Mouse (Mus musculus): ENCODE results near the gene Il4ra.

Il4ra gene

GRCm38 (mm10) chr7:125573849-125574248 lies 21.9 kb downstream of the Il4ra start:
- DNase-seq (ENCODE audit: low spot score): no peak

- no peak for DNase-seq (ENCODE audit: low spot score)
Observed at GRCm38 (mm10) chr7:125574832-125575231, 22.9 kb downstream of the Il4ra start.

- DNase-seq (ENCODE audit: low spot score): no peak
Observed at GRCm38 (mm10) chr7:125575738-125576540, 24.0 kb downstream of the Il4ra start.

- DNase-seq (ENCODE audit: low spot score): peak; percentile 81
Observed at GRCm38 (mm10) chr7:125576982-125577381, 25.1 kb downstream of the Il4ra start.

- DNase-seq (ENCODE audit: low spot score): no peak
Observed at GRCm38 (mm10) chr7:125577486-125578088, 25.7 kb downstream of the Il4ra start.

- no peak for DNase-seq (ENCODE audit: low spot score)
Observed at GRCm38 (mm10) chr7:125578106-125578505, 26.2 kb downstream of the Il4ra start.

GRCm38 (mm10) chr7:125579545-125580219 lies 27.8 kb downstream of the Il4ra start:
- no peak for DNase-seq (ENCODE audit: low spot score)

GRCm38 (mm10) chr7:125580220-125580549 lies 28.3 kb downstream of the Il4ra start:
- no peak for DNase-seq (ENCODE audit: low spot score)

- no peak for DNase-seq (ENCODE audit: low spot score)
Observed at GRCm38 (mm10) chr7:125580625-125581316, 28.9 kb downstream of the Il4ra start.

GRCm38 (mm10) chr7:125581317-125581672 lies 29.4 kb downstream of the Il4ra start:
- DNase-seq (ENCODE audit: low spot score): peak; percentile 72

- DNase-seq (ENCODE audit: low spot score): no peak
Observed at GRCm38 (mm10) chr7:125583325-125584004, 31.5 kb downstream of the Il4ra start.

GRCm38 (mm10) chr7:125584005-125584369 lies 32.1 kb downstream of the Il4ra start:
- DNase-seq (ENCODE audit: low spot score): no peak

- DNase-seq (ENCODE audit: low spot score): no peak
Observed at GRCm38 (mm10) chr7:125586355-125586754, 34.4 kb downstream of the Il4ra start.

- no peak for DNase-seq (ENCODE audit: low spot score)
Observed at GRCm38 (mm10) chr7:125588721-125589120, 36.8 kb downstream of the Il4ra start.

- no peak for DNase-seq (ENCODE audit: low spot score)
Observed at GRCm38 (mm10) chr7:125589896-125590295, 38.0 kb downstream of the Il4ra start.

GRCm38 (mm10) chr7:125593831-125594230 lies 41.9 kb downstream of the Il4ra start:
- no peak for DNase-seq (ENCODE audit: low spot score)

GRCm38 (mm10) chr7:125596406-125596805 lies 44.5 kb downstream of the Il4ra start:
- DNase-seq (ENCODE audit: low spot score): no peak

- no peak for DNase-seq (ENCODE audit: low spot score)
Observed at GRCm38 (mm10) chr7:125597083-125597482, 45.2 kb downstream of the Il4ra start.

GRCm38 (mm10) chr7:125597516-125598347 lies 45.8 kb downstream of the Il4ra start:
- no peak for DNase-seq (ENCODE audit: low spot score)

GRCm38 (mm10) chr7:125599373-125599973 lies 47.6 kb downstream of the Il4ra start:
- DNase-seq (ENCODE audit: low spot score): no peak

- DNase-seq (ENCODE audit: low spot score): no peak
Observed at GRCm38 (mm10) chr7:125600136-125600535, 48.2 kb downstream of the Il4ra start.
